Mouse (Mus musculus) lung, postnatal 0 days (tissue): ENCODE measurements around the gene Mgarp. TPM values are rescaled to one million over a fixed set of nuclear protein-coding genes. Genes with fewer than 3 reads are reported as not detected.

Experiments
- ATAC-seq: fragments of 200-750 bp; cut with Nextera tagmentation; 2 replicates; pipeline ENCODE4 v1.8.0; 2017; ENCODE audit warnings: moderate library complexity
- DNase-seq: peaks from one replicate; pipeline ENCODE4 v3.0.0-alpha.2; 2016; ENCODE audit warnings: low spot score
- H3K27ac ChIP-seq: fragments of 300-500 bp; sonication (generic); 2 replicates; pipeline ENCODE4 v1.5.1; 2014; ENCODE audit warnings: antibody characterized with exemption, mild to moderate bottlenecking, low read length, mixed read lengths
- H3K27me3 ChIP-seq: fragments of 300-500 bp; sonication (generic); replicated peaks from 2 replicates; pipeline ENCODE4 v1.6.1; 2014; ENCODE audit warnings: low read length, mixed read lengths; ENCODE audit not compliant: insufficient read depth
- H3K36me3 ChIP-seq: fragments of 300-500 bp; sonication (generic); 2 replicates; pipeline ENCODE4 v1.6.1; 2014; ENCODE audit warnings: low read length, mixed read lengths; ENCODE audit not compliant: insufficient read depth
- H3K4me1 ChIP-seq: fragments of 300-500 bp; sonication (generic); 2 replicates; pipeline ENCODE4 v1.6.1; 2014; ENCODE audit warnings: antibody characterized with exemption, low read depth, low read length, mixed read lengths; ENCODE audit not compliant: insufficient read depth
- H3K4me2 ChIP-seq: fragments of 300-500 bp; sonication (generic); replicated peaks from 2 replicates; pipeline ENCODE4 v1.6.1; 2014; ENCODE audit warnings: low read depth, mild to moderate bottlenecking, low read length, moderate library complexity, mixed read lengths
- H3K4me3 ChIP-seq: fragments of 300-500 bp; sonication (generic); 2 replicates; pipeline ENCODE4 v1.5.1; 2014; ENCODE audit warnings: low read depth, low read length
- H3K9ac ChIP-seq: fragments of 300-500 bp; sonication (generic); replicated peaks from 2 replicates; pipeline ENCODE4 v1.6.1; 2014; ENCODE audit warnings: low read depth, mild to moderate bottlenecking
- H3K9me3 ChIP-seq: fragments of 300-500 bp; sonication (generic); 2 replicates; pipeline ENCODE4 v1.6.1; 2016; ENCODE audit warnings: low read length, mixed read lengths
- CTCF ChIP-seq: IDR thresholded peaks from 2 replicates; pipeline ENCODE4 v1.5.1; 2016; ENCODE audit warnings: antibody characterized with exemption, mild to moderate bottlenecking
- EP300 ChIP-seq: IDR thresholded peaks from 2 replicates; pipeline ENCODE4 v1.6.1; 2016; ENCODE audit warnings: antibody characterized with exemption, mild to moderate bottlenecking, control low read depth
- WGBS: fragments of 180-500 bp; shearing (Covaris S2); extraction: QIAGEN DNeasy Blood & Tissue Kit; methylation state at CpG from one replicate; pipeline ENCODE4 v1.1.7; 2014; 5-methylcytosine and 5-hydroxymethylcytosine counted together
- polyA plus RNA-seq: library from polyadenylated mRNA; unstranded; fragments of >200 nt; fragmentation: Nextera tagmentation; extraction: Ambion mirVana; gene quantifications from 2 replicates; pipeline ENCODE4 v1.2.1, GENCODE M21; 2015

Mgarp gene
- polyA plus RNA-seq, 1 experiment from 2014 or later: not detected

DNA sequence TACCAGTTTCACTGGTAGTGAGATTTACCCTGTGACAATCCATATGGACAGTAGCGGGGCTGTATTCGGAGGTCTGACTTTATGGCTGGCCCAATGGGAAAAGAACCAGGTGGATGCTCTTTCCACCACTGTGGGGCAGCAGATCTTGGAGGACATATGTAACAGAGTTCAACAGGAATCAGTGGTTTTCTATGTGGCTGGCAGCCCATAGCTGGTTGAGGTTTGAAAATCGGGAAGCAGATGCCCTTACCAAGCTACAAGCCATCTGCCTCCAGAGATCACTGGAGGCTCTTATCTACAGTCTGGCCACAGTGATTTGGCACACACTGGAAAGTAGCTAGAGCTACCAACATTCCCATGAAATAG, 31.0 kb downstream of the Mgarp start:
- Histone ChIP-seq H3K4me2 (peak overlapping the region; percentile 70; the same call in 1 of the 2 replicates), H3K9me3 (no peaks in the 10 kb centered on the region), H3K36me3 (no peaks in the 10 kb centered on the region), H3K27me3 (no peaks in the 10 kb centered on the region), H3K4me3 (no peak overlapping the region; the same call in 1 of the 2 replicates), H3K4me1 (no peaks in the 10 kb centered on the region), H3K27ac (no peak overlapping the region), H3K9ac (no peak overlapping the region)
- ATAC-seq (no peak; the same call in 1 of the 2 replicates), DNase-seq (no peak)
- WGBS: 4% methylated on average over 3 of the region's 3 CpGs
- no peak for TF ChIP-seq CTCF
- no peak for TF ChIP-seq EP300

DNA sequence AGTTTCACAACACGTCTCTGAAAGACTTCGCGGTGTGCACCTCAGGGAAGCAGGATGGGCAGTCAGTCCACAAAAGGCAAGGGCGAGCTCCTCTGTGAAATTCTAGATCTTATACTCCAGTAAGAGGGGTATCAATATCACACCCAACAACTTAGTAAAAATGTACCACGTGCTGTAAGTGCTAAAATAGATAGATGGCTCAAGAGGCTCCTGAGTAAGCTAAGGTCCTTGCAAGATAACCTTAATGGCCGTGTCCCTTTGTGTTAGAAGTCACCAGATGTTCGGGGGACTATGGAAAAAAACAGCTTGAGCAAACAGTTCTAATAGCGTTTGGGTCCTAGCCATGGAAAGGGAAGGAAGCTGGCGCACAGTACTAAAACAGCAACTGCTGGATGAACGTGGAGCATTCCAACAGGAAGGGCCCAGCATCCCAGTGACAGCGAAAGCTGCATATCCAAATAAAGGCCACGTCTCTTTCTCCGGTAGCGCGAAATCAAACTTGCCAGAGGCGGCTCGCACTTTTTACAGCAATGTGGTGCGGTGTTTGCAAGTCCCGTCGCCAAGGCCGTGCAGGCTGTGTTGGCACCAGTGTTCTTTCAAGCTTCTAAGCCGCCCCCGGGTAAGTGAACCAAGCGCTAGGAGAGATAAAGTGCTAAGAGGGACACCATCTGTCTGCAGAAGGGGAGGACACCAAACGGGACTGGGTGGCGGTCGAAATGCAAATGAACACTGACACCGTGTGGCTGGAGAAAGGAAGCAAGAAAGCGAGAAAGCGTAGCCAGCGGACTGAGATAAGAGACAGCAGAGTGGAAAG, 31.6 kb downstream of the Mgarp start:
- 6% methylated on average over 31 of the region's 31 CpGs for WGBS
- Histone ChIP-seq H3K4me2 (peak overlapping the region; percentile 70), H3K4me3 (peak overlapping the region; percentile 30), H3K27me3 (no peaks in the 10 kb centered on the region), H3K27ac (0 out of 2 replicates have a peak overlapping the region, but pooled peaks have one; percentile 20), H3K9me3 (no peaks in the 10 kb centered on the region), H3K9ac (no peak overlapping the region), H3K36me3 (no peaks in the 10 kb centered on the region), H3K4me1 (no peaks in the 10 kb centered on the region)
- ATAC-seq (peak; percentile 92), DNase-seq (peak; percentile 93)
- TF ChIP-seq EP300: no peak
- peak; percentile 93 for TF ChIP-seq CTCF

DNA sequence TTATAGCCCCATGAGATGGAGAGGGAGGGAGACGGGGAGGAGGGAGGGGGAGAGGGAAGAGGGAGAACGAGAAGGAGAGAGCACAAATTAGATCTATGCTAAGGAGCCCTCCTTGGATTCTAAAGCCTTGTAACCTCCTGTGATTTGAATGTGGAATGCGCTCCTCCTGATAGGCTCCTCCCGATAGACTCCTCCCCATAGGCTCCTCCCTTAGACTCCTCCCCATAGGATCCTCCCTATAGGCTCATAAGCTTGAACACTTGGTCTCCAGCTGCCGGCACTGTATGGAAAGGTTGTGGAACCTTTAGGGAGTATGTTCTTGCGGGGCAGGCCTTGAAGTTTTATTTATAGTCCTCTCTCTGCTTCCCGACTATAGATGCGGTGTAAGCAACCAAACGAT, 35.5 kb downstream of the Mgarp start:
- Histone ChIP-seq H3K9ac (no peak overlapping the region), H3K4me2 (no peak overlapping the region), H3K27me3 (no peaks in the 10 kb centered on the region), H3K27ac (no peak overlapping the region), H3K9me3 (no peaks in the 10 kb centered on the region), H3K36me3 (no peaks in the 10 kb centered on the region), H3K4me1 (no peaks in the 10 kb centered on the region), H3K4me3 (no peak overlapping the region)
- TF ChIP-seq CTCF (no peak), EP300 (no peak)
- ATAC-seq (no peak), DNase-seq (peak; percentile 49)
- WGBS: 36% methylated on average over 9 of the region's 9 CpGs

DNA sequence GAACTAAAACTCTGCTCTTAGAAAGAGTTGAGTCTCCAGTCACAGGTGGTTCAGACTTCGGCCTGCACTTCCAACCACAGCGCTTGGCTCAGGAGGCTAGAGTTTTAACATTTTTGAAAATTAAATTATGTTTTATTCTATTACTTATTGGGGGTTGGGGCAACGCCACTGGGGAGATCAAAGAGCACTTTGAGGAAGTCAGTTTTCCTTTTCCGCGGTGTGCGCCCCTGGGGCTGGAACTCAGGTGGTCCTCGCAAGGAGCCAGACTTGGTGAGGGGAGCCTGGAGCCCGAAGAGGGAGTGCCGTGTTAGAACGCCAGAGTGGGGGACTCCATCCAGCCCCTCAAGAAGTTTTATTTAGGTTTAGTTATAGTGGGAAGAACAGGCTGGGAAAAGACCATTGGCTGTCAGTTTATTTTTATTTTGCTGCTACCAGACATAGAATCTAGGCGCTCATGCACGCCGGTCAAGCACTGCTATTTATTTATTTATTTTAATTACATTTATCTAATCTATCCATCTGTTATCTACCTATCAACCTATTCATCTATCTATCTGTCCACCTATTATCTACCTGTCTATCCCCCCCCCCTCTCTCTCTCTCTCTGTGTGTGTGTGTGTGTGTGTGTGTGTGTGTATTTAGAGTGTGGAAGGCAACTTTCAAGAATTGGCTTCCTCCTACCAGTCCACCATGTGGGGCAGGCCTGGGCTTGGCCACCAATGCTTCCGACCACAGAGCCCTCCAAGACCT, 36.8 kb downstream of the Mgarp start:
- H3K4me2 ChIP-seq: peak overlapping the region; percentile 79
- ATAC-seq (no peak), DNase-seq (no peak)
- no peak overlapping the region for H3K9ac ChIP-seq
- H3K27me3 ChIP-seq: no peaks in the 10 kb centered on the region
- WGBS: 36% methylated on average over 14 of the region's 14 CpGs
- H3K4me3 ChIP-seq: no peak overlapping the region
- H3K36me3 ChIP-seq: no peaks in the 10 kb centered on the region
- TF ChIP-seq CTCF (no peak), EP300 (no peak)
- no peaks in the 10 kb centered on the region for H3K4me1 ChIP-seq
- no peak overlapping the region for H3K27ac ChIP-seq
- H3K9me3 ChIP-seq: no peaks in the 10 kb centered on the region

DNA sequence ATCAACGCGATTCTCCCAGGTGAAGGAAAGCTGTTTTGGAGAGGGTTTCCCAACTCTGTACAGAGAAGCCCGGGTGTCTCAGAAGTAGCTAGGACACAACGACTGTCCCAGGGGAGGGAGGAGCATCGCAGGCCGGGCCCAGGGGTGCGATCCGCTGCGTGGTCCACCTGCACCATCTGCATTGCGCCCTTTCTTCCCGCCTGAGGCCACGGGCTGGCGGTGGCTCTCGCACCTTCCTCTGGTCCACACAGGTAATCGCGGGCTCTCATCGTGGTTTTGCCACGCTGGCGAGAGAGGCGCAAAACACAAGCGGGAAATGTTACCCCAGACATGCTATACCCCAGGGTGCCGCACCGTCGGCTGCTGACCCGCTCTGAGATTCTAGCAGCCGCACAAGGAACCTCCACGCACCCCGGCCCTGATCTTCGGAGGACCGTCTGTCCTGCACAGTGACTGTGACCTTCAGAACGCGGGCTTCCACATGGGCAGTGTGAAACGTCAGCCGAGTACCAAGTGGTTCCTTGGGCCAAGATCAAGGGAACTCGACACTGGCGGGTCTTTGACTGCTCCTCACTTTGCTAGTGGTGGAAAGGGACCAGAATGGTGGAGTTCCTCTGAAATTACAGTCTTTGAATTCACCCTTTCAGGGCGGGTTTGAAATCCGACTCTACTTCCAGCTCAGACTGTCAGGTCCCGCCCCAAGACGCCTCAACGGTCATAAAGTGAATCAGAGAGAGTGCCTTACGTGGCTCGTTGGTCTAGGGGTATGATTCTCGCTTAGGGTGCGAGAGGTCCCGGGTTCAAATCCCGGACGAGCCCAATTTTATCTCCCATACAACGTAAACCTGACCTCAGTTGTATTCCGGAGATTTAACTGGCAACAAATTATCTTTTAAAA, 37.6 kb downstream of the Mgarp start:
- H3K4me3 ChIP-seq: peak overlapping the region; percentile 47
- H3K27ac ChIP-seq: no peak overlapping the region
- DNase-seq (peak; percentile 64), ATAC-seq (peak; percentile 66)
- H3K4me1 ChIP-seq: no peaks in the 10 kb centered on the region
- H3K9me3 ChIP-seq: no peaks in the 10 kb centered on the region
- TF ChIP-seq CTCF (no peak), EP300 (no peak)
- H3K9ac ChIP-seq: 0 out of 2 replicates have a peak overlapping the region, but pooled peaks have one; percentile 16
- H3K36me3 ChIP-seq: no peaks in the 10 kb centered on the region
- H3K4me2 ChIP-seq: peak overlapping the region; percentile 79
- H3K27me3 ChIP-seq: no peaks in the 10 kb centered on the region
- WGBS: 1% methylated on average over 50 of the region's 50 CpGs

DNA sequence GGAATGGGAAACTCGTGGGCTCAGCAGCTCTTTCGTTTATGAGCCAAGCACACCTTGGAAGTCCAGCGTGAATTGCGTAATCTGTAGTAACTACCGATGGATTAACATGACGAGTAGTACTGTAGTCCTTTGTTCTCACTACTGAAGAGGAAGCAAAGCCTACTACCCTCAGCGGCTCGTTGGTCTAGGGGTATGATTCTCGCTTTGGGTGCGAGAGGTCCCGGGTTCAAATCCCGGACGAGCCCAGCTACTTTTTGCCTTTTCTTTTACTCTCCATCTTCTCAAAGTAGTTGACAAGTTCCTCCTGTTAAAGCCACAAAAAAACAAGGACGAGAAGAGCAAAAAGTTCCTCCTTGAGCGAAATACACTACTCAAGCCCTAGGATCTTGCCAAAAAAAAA, 38.4 kb downstream of the Mgarp start:
- 2% methylated on average over 15 of the region's 15 CpGs for WGBS

More for the DNA sequence above, 38.4 kb downstream of the Mgarp start:
- no peaks in the 10 kb centered on the region for H3K4me1 ChIP-seq
- no peaks in the 10 kb centered on the region for H3K27me3 ChIP-seq
- ATAC-seq (peak; percentile 55), DNase-seq (peak; percentile 75)
- no peaks in the 10 kb centered on the region for H3K9me3 ChIP-seq
- no peak overlapping the region for H3K27ac ChIP-seq
- peak overlapping the region; percentile 79 for H3K4me2 ChIP-seq
- H3K9ac ChIP-seq: no peak overlapping the region
- TF ChIP-seq EP300 (no peak), CTCF (no peak)
- no peaks in the 10 kb centered on the region for H3K36me3 ChIP-seq
- H3K4me3 ChIP-seq: peak overlapping the region; percentile 47; the same call in 1 of the 2 replicates
